Mouse (Mus musculus) CH12.LX (cell line): Measurements from ENCODE around the gene Olfr1122.

Experiments
- CTCF ChIP-seq, 2 experiments: IDR thresholded peaks in 1 of 2; conservative IDR thresholded peaks in 1 of 2; 2 replicates each; pipeline ENCODE4 v1.5.1; 2011 to 2012; ENCODE audit warnings: low read depth in 2 of 2, low read length in 2 of 2, improper control_type of control experiment in 1 of 2, inconsistent platforms in 1 of 2, mild to moderate bottlenecking in 1 of 2, moderate library complexity in 1 of 2
- HCFC1 ChIP-seq: IDR thresholded peaks from 2 replicates; pipeline ENCODE4 v1.6.1; 2012; ENCODE audit warnings: low read depth, mild to moderate bottlenecking, inconsistent platforms, low read length, improper control_type of control experiment
- RCOR1 ChIP-seq: conservative IDR thresholded peaks from 2 replicates; pipeline ENCODE4 v1.6.1; 2012; ENCODE audit warnings: low read depth, mild to moderate bottlenecking, inconsistent platforms, low read length, improper control_type of control experiment
- SMC3 ChIP-seq: IDR thresholded peaks from 2 replicates; pipeline ENCODE4 v1.6.1; 2011; ENCODE audit warnings: low read depth, low read length, improper control_type of control experiment
- ZNF384 ChIP-seq: IDR thresholded peaks from 2 replicates; pipeline ENCODE4 v1.6.1; 2012; ENCODE audit warnings: low read depth, low read length, improper control_type of control experiment, inconsistent platforms

- TF ChIP-seq RCOR1 (no peak), CTCF (conservative IDR thresholded peaks at IDR 0.05 in 1 of 2, IDR thresholded peaks at IDR 0.05 in 1 of 2; ENCODE audit: low read depth in 2 of 2, low read length in 2 of 2) (no peak), ZNF384 (no peak), HCFC1 (no peak), SMC3 (no peak)
Observed at GRCm38 (mm10) chr2:87354515-87354914, 31.1 kb upstream of the Olfr1122 start, which contains the start of gene Olfr1120.
